Mouse (Mus musculus): ENCODE data around the gene Smpdl3b. TPM values are rescaled to one million over a fixed set of nuclear protein-coding genes. Genes with fewer than 3 reads are reported as not detected.
"Not testable (repeated sequence)": the region's sequence is repeated elsewhere in the genome, so short reads cannot be mapped to it uniquely, and the experiment has no call there.

The Smpdl3b gene
- polyA plus RNA-seq, 1 experiment from 2014 or later = 1.1 TPM

DNA sequence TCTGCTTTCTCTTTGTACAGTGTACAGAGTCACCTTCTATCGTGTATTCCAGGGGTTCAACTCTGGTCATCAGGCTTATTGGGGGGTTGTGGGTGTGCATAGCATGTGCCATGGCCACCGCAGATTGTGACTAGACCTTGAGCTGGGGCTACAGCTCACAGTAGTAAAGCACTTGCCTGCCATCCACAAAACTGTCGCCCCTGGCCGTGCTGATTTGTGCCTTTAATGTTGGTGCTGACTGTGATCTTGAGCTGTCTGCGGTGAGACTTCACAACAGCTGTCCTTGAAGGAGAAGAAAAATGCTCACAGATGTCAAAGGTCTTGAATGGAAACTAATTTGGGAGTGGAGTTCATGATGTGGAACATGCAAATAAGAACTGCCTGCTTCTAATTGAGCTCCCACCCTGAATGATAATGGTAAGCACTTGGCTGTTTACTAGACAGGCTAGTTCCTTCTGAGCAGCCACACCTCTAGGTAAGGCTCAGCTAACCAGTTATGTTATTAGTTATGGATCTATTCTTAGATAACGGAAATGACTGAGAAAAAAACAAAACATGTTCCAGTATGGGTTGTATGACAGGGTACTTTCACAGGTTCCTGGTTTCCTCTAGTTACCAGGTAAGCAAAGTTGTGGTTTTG lies 21.6 kb upstream of the Smpdl3b start:
- no peak for ATAC-seq (ENCODE audit: insufficient read depth)
- Histone ChIP-seq H3K9me3 (replicated peaks) (no peaks in the 10 kb centered on the region), H3K36me3 (replicated peaks) (peaks cover 67% of the 10 kb centered on the region), H3K4me1 (replicated peaks) (0 out of 2 replicates have a peak, but pooled peaks cover 6% of the 10 kb centered on the region), H3K4me3 (replicated peaks) (no peak overlapping the region), H3K4me2 (no peak overlapping the region), H3K9ac (no peak overlapping the region), H3K27me3 (no peaks in the 10 kb centered on the region), H3K27ac (replicated peaks) (no peak overlapping the region)
- WGBS (ENCODE audit: insufficient replicate concordance) = 89% methylated on average over 6 of the region's 6 CpGs

- no peak overlapping the region for H3K4me3 ChIP-seq (replicated peaks)
- no peak overlapping the region for H3K27ac ChIP-seq (replicated peaks)
- H3K36me3 ChIP-seq (replicated peaks) = peaks cover 86% of the 10 kb centered on the region
- H3K9me3 ChIP-seq (replicated peaks) = no peaks in the 10 kb centered on the region
- ATAC-seq (ENCODE audit: insufficient read depth) = no peak
- no peaks in the 10 kb centered on the region for H3K27me3 ChIP-seq
- H3K4me2 ChIP-seq = no peak overlapping the region
- H3K4me1 ChIP-seq (replicated peaks) = 0 out of 2 replicates have a peak, but pooled peaks cover 6% of the 10 kb centered on the region
- no peak overlapping the region for H3K9ac ChIP-seq
- 80% methylated on average over 5 of the region's 5 CpGs for WGBS (ENCODE audit: insufficient replicate concordance)
Measured at GRCm38 (mm10) chr4:132776764-132777163, 19.7 kb upstream of the Smpdl3b start.

DNA sequence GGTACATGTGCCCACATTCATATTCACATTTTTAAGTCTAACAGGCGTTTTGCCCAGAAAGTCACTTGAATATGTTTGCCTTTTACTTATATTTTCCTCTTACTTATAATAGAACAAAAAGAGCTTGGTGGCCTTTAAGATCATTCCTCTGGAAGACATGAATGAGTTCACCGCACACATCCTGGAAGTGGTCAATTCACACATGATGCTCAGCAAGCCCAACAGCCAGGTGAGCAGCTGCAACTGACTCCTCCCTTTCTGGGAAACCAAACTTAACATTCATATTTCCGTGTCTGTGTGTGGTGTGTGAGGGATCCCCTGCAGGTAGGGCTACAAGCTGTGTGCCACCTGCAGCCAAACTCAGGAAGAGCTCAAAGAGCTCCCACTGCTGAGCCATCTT lies 17.9 kb upstream of the Smpdl3b start:
- ATAC-seq (ENCODE audit: insufficient read depth) = no peak
- WGBS (ENCODE audit: insufficient replicate concordance) = 73% methylated on average over 3 of the region's 3 CpGs
- no peaks in the 10 kb centered on the region for H3K27me3 ChIP-seq

GRCm38 (mm10) chr4:132771776-132772175 lies 14.7 kb upstream of the Smpdl3b start:
- H3K4me1 ChIP-seq (replicated peaks) = peaks cover 32% of the 10 kb centered on the region

More for the DNA sequence above, 17.9 kb upstream of the Smpdl3b start:
- H3K4me3 ChIP-seq (replicated peaks) = no peak overlapping the region
- H3K4me1 ChIP-seq (replicated peaks) = peaks cover 9% of the 10 kb centered on the region; the same call in 1 of the 2 replicates
- peaks cover 98% of the 10 kb centered on the region for H3K36me3 ChIP-seq (replicated peaks)
- H3K9ac ChIP-seq = no peak overlapping the region
- H3K9me3 ChIP-seq (replicated peaks) = no peaks in the 10 kb centered on the region
- no peak overlapping the region for H3K4me2 ChIP-seq
- no peak overlapping the region for H3K27ac ChIP-seq (replicated peaks)

GRCm38 (mm10) chr4:132767914-132768876 lies 11.1 kb upstream of the Smpdl3b start, which contains the start of gene Rpa2:
Gene Rpa2, plus strand, starts transcription at chr4:132768332.
- peak within 1 kb of the TSS; percentile 85 for H3K4me2 ChIP-seq
- WGBS (ENCODE audit: insufficient replicate concordance) = under 1% methylated on average over 71 of the region's 71 CpGs

More at GRCm38 (mm10) chr4:132771776-132772175, 14.7 kb upstream of the Smpdl3b start:
- no peaks in the 10 kb centered on the region for H3K27me3 ChIP-seq
- no peaks in the 10 kb centered on the region for H3K9me3 ChIP-seq (replicated peaks)
- H3K36me3 ChIP-seq (replicated peaks) = peaks cover 76% of the 10 kb centered on the region
- WGBS (ENCODE audit: insufficient replicate concordance) = 77% methylated on average over 9 of the region's 9 CpGs
- H3K4me3 ChIP-seq (replicated peaks) = no peak overlapping the region
- no peak overlapping the region for H3K9ac ChIP-seq
- no peak for ATAC-seq (ENCODE audit: insufficient read depth)
- no peak overlapping the region for H3K27ac ChIP-seq (replicated peaks)
- no peak overlapping the region for H3K4me2 ChIP-seq

DNA sequence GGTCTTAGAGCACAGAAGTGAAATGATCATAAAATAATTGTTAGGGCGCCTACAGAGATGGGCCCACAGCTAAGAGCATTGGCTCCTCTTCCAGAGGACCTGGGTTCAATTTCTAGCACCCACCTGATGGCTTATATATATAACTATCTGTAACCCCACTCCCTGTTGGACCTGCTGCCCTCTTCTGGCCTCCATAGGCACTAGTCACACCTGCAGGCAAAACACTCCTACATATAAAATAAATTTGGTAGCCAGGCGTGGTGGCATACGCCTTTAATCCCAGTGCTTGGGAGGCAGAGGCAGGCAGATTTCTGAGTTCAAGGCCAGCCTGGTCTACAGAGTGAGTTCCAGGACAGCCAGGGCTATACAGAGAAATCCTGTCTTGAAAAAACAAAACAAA lies 6.1 kb upstream of the Smpdl3b start:
- not testable (repeated sequence) for H3K36me3 ChIP-seq (replicated peaks); H3K9me3 ChIP-seq (replicated peaks); H3K9ac ChIP-seq; ATAC-seq (ENCODE audit: insufficient read depth); H3K27ac ChIP-seq (replicated peaks); H3K4me3 ChIP-seq (replicated peaks); H3K4me2 ChIP-seq
- Histone ChIP-seq H3K27me3 (peaks cover 19% of the 10 kb centered on the region), H3K4me1 (replicated peaks) (peaks cover 18% of the 10 kb centered on the region)
- WGBS (ENCODE audit: insufficient replicate concordance) = 60% methylated on average over 3 of the region's 3 CpGs

More at GRCm38 (mm10) chr4:132767914-132768876, 11.1 kb upstream of the Smpdl3b start, which contains the start of gene Rpa2:
- Histone ChIP-seq H3K9me3 (replicated peaks) (no peaks in the 10 kb centered on the region), H3K27me3 (no peaks in the 10 kb centered on the region), H3K27ac (replicated peaks) (peak within 1 kb of the TSS; percentile 84), H3K36me3 (replicated peaks) (peaks cover 40% of the 10 kb centered on the region), H3K4me3 (replicated peaks) (peak within 1 kb of the TSS; percentile 95), H3K4me1 (replicated peaks) (peaks cover 32% of the 10 kb centered on the region), H3K9ac (peak within 1 kb of the TSS; percentile 89)
- ATAC-seq (ENCODE audit: insufficient read depth) = peak; percentile 94

DNA sequence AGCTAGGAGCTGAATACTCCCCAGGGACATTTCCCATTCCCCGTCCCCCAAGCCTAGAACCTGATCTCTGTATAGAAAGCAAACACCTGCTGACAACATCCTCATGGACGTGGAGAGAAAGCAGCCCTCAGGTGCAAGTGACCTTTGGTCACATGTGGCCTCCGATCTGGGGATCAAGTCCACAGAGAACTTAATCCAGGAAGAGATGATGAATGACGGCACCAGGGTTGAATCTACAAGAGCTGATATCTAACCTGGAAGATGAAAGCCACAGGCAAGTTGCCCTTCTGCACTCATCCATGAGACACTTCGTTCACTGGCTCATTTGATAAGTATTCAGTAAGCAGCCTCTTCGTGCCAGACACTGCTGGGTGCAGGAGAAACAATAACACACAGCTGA lies 5.5 kb upstream of the Smpdl3b start:
- 65% methylated on average over 6 of the region's 6 CpGs for WGBS (ENCODE audit: insufficient replicate concordance)
- ATAC-seq (ENCODE audit: insufficient read depth) = no peak

GRCm38 (mm10) chr4:132760296-132760695 lies 3.2 kb upstream of the Smpdl3b start:
- peaks cover 47% of the 10 kb centered on the region for H3K27me3 ChIP-seq
- no peak overlapping the region for H3K9ac ChIP-seq
- H3K9me3 ChIP-seq (replicated peaks) = no peaks in the 10 kb centered on the region
- no peaks in the 10 kb centered on the region for H3K36me3 ChIP-seq (replicated peaks)
- peaks cover 15% of the 10 kb centered on the region for H3K4me1 ChIP-seq (replicated peaks)
- ATAC-seq (ENCODE audit: insufficient read depth) = no peak
- no peak overlapping the region for H3K4me3 ChIP-seq (replicated peaks)
- H3K27ac ChIP-seq (replicated peaks) = no peak overlapping the region
- 0 out of 2 replicates have a peak overlapping the region, but pooled peaks have one; percentile 3 for H3K4me2 ChIP-seq
- WGBS (ENCODE audit: insufficient replicate concordance) = 23% methylated on average over 3 of the region's 3 CpGs

More for the DNA sequence above, 5.5 kb upstream of the Smpdl3b start:
- no peak overlapping the region for H3K27ac ChIP-seq (replicated peaks)
- H3K27me3 ChIP-seq = peaks cover 24% of the 10 kb centered on the region
- no peak overlapping the region for H3K4me3 ChIP-seq (replicated peaks)
- no peak overlapping the region for H3K4me2 ChIP-seq
- H3K36me3 ChIP-seq (replicated peaks) = no peaks in the 10 kb centered on the region
- H3K4me1 ChIP-seq (replicated peaks) = peaks cover 16% of the 10 kb centered on the region
- no peak overlapping the region for H3K9ac ChIP-seq
- H3K9me3 ChIP-seq (replicated peaks) = no peaks in the 10 kb centered on the region

GRCm38 (mm10) chr4:132757633-132758351 lies 740 bp upstream of the Smpdl3b start:
- Histone ChIP-seq H3K27ac (replicated peaks) (no peak overlapping the region), H3K4me1 (replicated peaks) (peaks cover 15% of the 10 kb centered on the region), H3K4me3 (replicated peaks) (no peak overlapping the region), H3K9ac (no peak overlapping the region), H3K27me3 (peaks cover 54% of the 10 kb centered on the region), H3K9me3 (replicated peaks) (no peaks in the 10 kb centered on the region), H3K36me3 (replicated peaks) (no peaks in the 10 kb centered on the region), H3K4me2 (0 out of 2 replicates have a peak overlapping the region, but pooled peaks have one; percentile 62)
- 61% methylated on average over 7 of the region's 7 CpGs for WGBS (ENCODE audit: insufficient replicate concordance)
- ATAC-seq (ENCODE audit: insufficient read depth) = no peak

- Histone ChIP-seq H3K4me3 (replicated peaks) (no peak overlapping the region), H3K4me1 (replicated peaks) (peaks cover 8% of the 10 kb centered on the region), H3K27me3 (peaks cover 34% of the 10 kb centered on the region), H3K36me3 (replicated peaks) (no peaks in the 10 kb centered on the region), H3K27ac (replicated peaks) (no peak overlapping the region), H3K4me2 (no peak overlapping the region), H3K9ac (no peak overlapping the region), H3K9me3 (replicated peaks) (no peaks in the 10 kb centered on the region)
- no peak for ATAC-seq (ENCODE audit: insufficient read depth)
- WGBS (ENCODE audit: insufficient replicate concordance) = 35% methylated on average over 6 of the region's 6 CpGs
Measured at GRCm38 (mm10) chr4:132752992-132753391, 4.1 kb downstream of the Smpdl3b start.
